Mouse (Mus musculus): Measurements from ENCODE around the gene Naa15.

- TF ChIP-seq POLR2A (IDR thresholded peaks at IDR 0.05; ENCODE audit: low read depth, low read length), result no peak
- no peak for TF ChIP-seq CTCF (IDR thresholded peaks at IDR 0.05; ENCODE audit: borderline replicate concordance, insufficient read depth, low read length)
Observed at GRCm38 (mm10) chr3:51371826-51372225, 43.1 kb upstream of the Naa15 start.
